8 mouse cellular contexts compared by ENCODE assay signal in genomic region chr2:32360741-32361140, GRCm38 (mm10). TPM values are rescaled to one million over a fixed set of nuclear protein-coding genes. Genes with fewer than 3 reads are reported as not detected.
DNase-seq lines count a peak whose midpoint lies in the region; ATAC-seq and TF ChIP-seq lines count a peak whose summit lies in the region.

No protein-coding gene starts in this region.

- H3K36me3 ChIP-seq in forebrain, embryonic 15.5 days: 0 out of 2 replicates have a peak, but pooled peaks cover 2% of the 10 kb centered on the region

- H3K9ac ChIP-seq in forebrain, embryonic 15.5 days (replicated peaks): no peak overlapping the region

- H3K4me1 ChIP-seq in forebrain, embryonic 15.5 days: peaks cover 27% of the 10 kb centered on the region
- peaks cover 3% of the 10 kb centered on the region; the same call in 1 of the 2 replicates for H3K4me1 ChIP-seq in lung, adult 2 months (ENCODE audit: control insufficient read depth, insufficient read depth, low read length)

- peak overlapping the region; percentile 46 for H3K4me2 ChIP-seq in forebrain, embryonic 15.5 days (replicated peaks)

- 4% methylated on average over 14 of the region's 14 CpGs for whole genome bisulfite sequencing in forebrain, embryonic 15.5 days
- 7% methylated on average over 14 of the region's 14 CpGs for WGBS in lung, adult 2 months

- peak overlapping the region; percentile 30 for H3K4me3 ChIP-seq in forebrain, embryonic 15.5 days
- H3K4me3 ChIP-seq in layer of hippocampus, adult 2 months: peak overlapping the region; percentile 58
- peak overlapping the region; percentile 62 for H3K4me3 ChIP-seq in lung, adult 2 months (replicated peaks; ENCODE audit: extremely low read depth, low read depth, low read length)

- H3K27ac ChIP-seq in forebrain, embryonic 15.5 days (replicated peaks): no peak overlapping the region
- peak overlapping the region; percentile 97 for H3K27ac ChIP-seq in layer of hippocampus, adult 2 months

- TF ChIP-seq POLR2A in lung, adult 2 months (IDR thresholded peaks at IDR 0.05; ENCODE audit: borderline replicate concordance, extremely low read depth, low read depth, low read length): no peak

- no peak for ATAC-seq in forebrain, embryonic 15.5 days (replicated peaks)

- H3K27me3 ChIP-seq in forebrain, embryonic 15.5 days: peaks cover 13% of the 10 kb centered on the region; the same call in 1 of the 2 replicates

- H3K9me3 ChIP-seq in forebrain, embryonic 15.5 days: no peaks in the 10 kb centered on the region

- no peak for TF ChIP-seq CTCF in layer of hippocampus, adult 2 months (conservative IDR thresholded peaks at IDR 0.05)
- TF ChIP-seq CTCF in lung, adult 2 months (IDR thresholded peaks at IDR 0.05; ENCODE audit: insufficient read depth, low read length): no peak

- peak; percentile 83 for DNase-seq in NIH3T3 (ENCODE audit: low read depth)
- DNase-seq in cerebellum, adult 11-12 months: peak; percentile 90
- DNase-seq in heart, postnatal 36 days: peak; percentile 75 to 78
- peak; percentile 69 to 89 for DNase-seq in layer of hippocampus, adult 2 months (ENCODE audit: low spot score in 2 of 2)
- peak; percentile 59 for DNase-seq in lung, adult 2 months
- DNase-seq in retina, embryonic 14.5 days (ENCODE audit: low spot score): peak; percentile 82
- peak; percentile 71 for DNase-seq in thymus, postnatal 14 days

- intact Hi-C loops in heart, postnatal 36 days (cut with DNase I): no loop called here

RNA-seq across cellular contexts. Expression of gene Dnm1, which starts 7.6 kb away (rescaled TPM):
- polyA plus RNA-seq in forebrain, embryonic 15.5 days (2015; fragmentation: Nextera tagmentation; extraction: Ambion mirVana): 23.7 and 29.1 TPM in 2 replicates
- 1 to 10 TPM; 4.0 TPM for total RNA-seq in heart, postnatal 36 days (2021)
- total RNA-seq in layer of hippocampus, adult 2 months (2021): 1,000 to 10,000 TPM; 1,274 to 1,381 TPM
- polyA plus RNA-seq in lung, adult 2 months (2012; rRNA removed): 44.0 and 60.3 TPM in 2 replicates

RNA-seq across cellular contexts. Expression of gene Ciz1, which starts 8.6 kb away (rescaled TPM):
- 54.0 and 55.3 TPM in 2 replicates for polyA plus RNA-seq in forebrain, embryonic 15.5 days (2015; fragmentation: Nextera tagmentation; extraction: Ambion mirVana)
- total RNA-seq in heart, postnatal 36 days (2021): 10 to 100 TPM; 25.0 to 33.3 TPM
- total RNA-seq in layer of hippocampus, adult 2 months (2021): 10 to 100 TPM; 75.3 to 92.7 TPM
- polyA plus RNA-seq in lung, adult 2 months (2012; rRNA removed): 237 and 245 TPM in 2 replicates

RNA-seq across cellular contexts. Expression of gene 1110008P14Rik, which starts 21.0 kb away (rescaled TPM):
- polyA plus RNA-seq in forebrain, embryonic 15.5 days (2015; fragmentation: Nextera tagmentation; extraction: Ambion mirVana): 79.5 and 80.9 TPM in 2 replicates
- total RNA-seq in heart, postnatal 36 days (2021): 10 to 100 TPM; 43.9 to 44.3 TPM
- total RNA-seq in layer of hippocampus, adult 2 months (2021): 100 to 1,000 TPM; 160 to 170 TPM
- polyA plus RNA-seq in lung, adult 2 months (2012; rRNA removed): 170 and 173 TPM in 2 replicates

RNA-seq across cellular contexts. Expression of gene Lcn2, which starts 27.3 kb away (rescaled TPM):
- polyA plus RNA-seq in forebrain, embryonic 15.5 days (2015; fragmentation: Nextera tagmentation; extraction: Ambion mirVana): 0.51 and 0.63 TPM in 2 replicates
- total RNA-seq in heart, postnatal 36 days (2021): 1 to 10 TPM; 3.1 to 7.0 TPM
- under 1 TPM in 1 of 2 experiments, not detected in 1; 0.69 TPM for total RNA-seq in layer of hippocampus, adult 2 months (2021)
- 193 and 242 TPM in 2 replicates for polyA plus RNA-seq in lung, adult 2 months (2012; rRNA removed)

RNA-seq across cellular contexts. Expression of gene Ptges2, which starts 35.0 kb away (rescaled TPM):
- polyA plus RNA-seq in forebrain, embryonic 15.5 days (2015; fragmentation: Nextera tagmentation; extraction: Ambion mirVana): 39.9 and 40.3 TPM in 2 replicates
- 10 to 100 TPM; 69.9 to 70.6 TPM for total RNA-seq in heart, postnatal 36 days (2021)
- 10 to 100 TPM; 33.8 to 35.5 TPM for total RNA-seq in layer of hippocampus, adult 2 months (2021)
- 14.7 and 23.8 TPM in 2 replicates for polyA plus RNA-seq in lung, adult 2 months (2012; rRNA removed)

Comparison
In these comparisons a context has a peak if more than half of its experiments do, and no peak if none do; other contexts are left out.
1. RNA of gene Dnm1, which starts 7.6 kb away (total RNA-seq): 1,274 to 1,381 TPM in layer of hippocampus, adult 2 months; 4.0 TPM in heart, postnatal 36 days; every median in the first group is over 100 times any median in the second.
2. Peak in every context shown above with its lines, with median percentiles within 50 percentile points of each other: DNase-seq and H3K4me3 ChIP-seq.